Mouse (Mus musculus) kidney, adult 11 months (tissue): Measurements from ENCODE around the gene Dlg2.

Source experiments
- DNase-seq: peaks from one replicate; pipeline ENCODE4 v3.0.0; 2022

Gene Dlg2

GRCm38 (mm10) chr7:91603561-91603960, 1127.1 kb downstream of the Dlg2 start:
- no peak for DNase-seq

- DNase-seq = no peak
Observed at GRCm38 (mm10) chr7:91653033-91653432, 1176.6 kb downstream of the Dlg2 start.

GRCm38 (mm10) chr7:91659498-91659897, 1183.0 kb downstream of the Dlg2 start:
- DNase-seq = no peak

- DNase-seq = no peak
Observed at GRCm38 (mm10) chr7:91672236-91673017, 1196.0 kb downstream of the Dlg2 start.

- no peak for DNase-seq
Observed at GRCm38 (mm10) chr7:91674401-91674800, 1197.9 kb downstream of the Dlg2 start.

GRCm38 (mm10) chr7:91677934-91678333, 1201.5 kb downstream of the Dlg2 start:
- DNase-seq = no peak

- DNase-seq = no peak
Observed at GRCm38 (mm10) chr7:91687930-91688329, 1211.5 kb downstream of the Dlg2 start.

- DNase-seq = no peak
Observed at GRCm38 (mm10) chr7:91689829-91690228, 1213.4 kb downstream of the Dlg2 start.

GRCm38 (mm10) chr7:91709853-91710252, 1233.4 kb downstream of the Dlg2 start:
- no peak for DNase-seq

GRCm38 (mm10) chr7:91711184-91711583, 1234.7 kb downstream of the Dlg2 start:
- no peak for DNase-seq

- no peak for DNase-seq
Observed at GRCm38 (mm10) chr7:91715776-91716175, 1239.3 kb downstream of the Dlg2 start.

- DNase-seq = no peak
Observed at GRCm38 (mm10) chr7:91716696-91717095, 1240.2 kb downstream of the Dlg2 start.

GRCm38 (mm10) chr7:91720318-91720717, 1243.8 kb downstream of the Dlg2 start:
- no peak for DNase-seq

GRCm38 (mm10) chr7:91724397-91724796, 1247.9 kb downstream of the Dlg2 start:
- no peak for DNase-seq

- DNase-seq = no peak
Observed at GRCm38 (mm10) chr7:91740748-91741147, 1264.3 kb downstream of the Dlg2 start.

- no peak for DNase-seq
Observed at GRCm38 (mm10) chr7:91753151-91753861, 1276.8 kb downstream of the Dlg2 start.

- DNase-seq = no peak
Observed at GRCm38 (mm10) chr7:91767648-91768047, 1291.2 kb downstream of the Dlg2 start.

GRCm38 (mm10) chr7:91778673-91779072, 1302.2 kb downstream of the Dlg2 start:
- DNase-seq = no peak

GRCm38 (mm10) chr7:91784617-91785016, 1308.1 kb downstream of the Dlg2 start:
- no peak for DNase-seq

- no peak for DNase-seq
Observed at GRCm38 (mm10) chr7:91785445-91785844, 1309.0 kb downstream of the Dlg2 start.

- DNase-seq = no peak
Observed at GRCm38 (mm10) chr7:91785871-91786270, 1309.4 kb downstream of the Dlg2 start.

- DNase-seq = no peak
Observed at GRCm38 (mm10) chr7:91790949-91791564, 1314.6 kb downstream of the Dlg2 start.

GRCm38 (mm10) chr7:91806632-91807031, 1330.2 kb downstream of the Dlg2 start:
- no peak for DNase-seq

- DNase-seq = no peak
Observed at GRCm38 (mm10) chr7:91810774-91811173, 1334.3 kb downstream of the Dlg2 start.
